Mouse (Mus musculus) G1E (cell line): ENCODE measurements around the gene Ap3b1.

Source experiments
- CTCF ChIP-seq: IDR thresholded peaks from 2 replicates; pipeline ENCODE4 v1.5.1; 2012; ENCODE audit warnings: low read depth, low read length, inconsistent platforms, mixed read lengths
- GATA1 ChIP-seq: IDR thresholded peaks from 2 replicates; pipeline ENCODE4 v1.6.1; 2012; ENCODE audit warnings: borderline replicate concordance, low read length, inconsistent platforms, mixed read lengths
- GATA2 ChIP-seq: IDR thresholded peaks from 2 replicates; pipeline ENCODE4 v1.6.1; 2012; ENCODE audit warnings: low read depth, low read length, inconsistent platforms, borderline replicate concordance
- POLR2AphosphoS5 ChIP-seq: IDR thresholded peaks from 2 replicates; pipeline ENCODE4 v1.6.1; 2012; ENCODE audit warnings: low read depth, low read length, inconsistent platforms; ENCODE audit not compliant: insufficient replicate concordance

DNA sequence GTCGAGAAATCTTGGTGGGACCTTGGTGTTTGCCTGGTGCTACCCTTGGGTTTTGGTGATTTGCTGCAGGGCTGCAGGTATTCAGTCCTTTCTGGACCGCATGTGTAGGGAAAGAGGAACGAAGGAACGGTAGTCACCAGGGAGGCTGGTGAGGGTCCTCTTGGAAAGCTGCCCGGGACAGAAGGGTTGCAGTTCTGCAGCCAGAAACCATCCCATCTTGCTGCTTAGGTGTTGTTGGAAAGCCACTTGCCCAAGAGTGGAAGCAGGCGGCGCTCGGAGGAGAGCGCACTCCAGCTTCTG lies 709 bp upstream of the Ap3b1 start:
- no peak for TF ChIP-seq CTCF
- no peak for TF ChIP-seq POLR2AphosphoS5
- TF ChIP-seq GATA1 = no peak
- no peak for TF ChIP-seq GATA2
